Mouse (Mus musculus) heart, embryonic 14.5 days (tissue): ENCODE measurements at regions not wholly inside any gene's neighbourhood (a gene's known extent, or its start where the extent isn't known, plus 50 kb on each side); places are given as distances from the start of the nearest gene placed in this dataset.
A peak's percentile ranks its signal among the peaks of the same experiment; 100 is the strongest.

Source experiments
- ATAC-seq: fragments of 200-750 bp; cut with Nextera tagmentation; 2 replicates; pipeline ENCODE4 v1.8.0; 2017; ENCODE audit warnings: low read depth, moderate TSS enrichment; ENCODE audit not compliant: insufficient number of reproducible peaks, insufficient read depth, low FRiP score
- H3K27ac ChIP-seq, 2 experiments: fragments of 200-500 bp in 1 of 2; fragments of 300-500 bp in 1 of 2; sonication (generic) in 1 of 2; replicated peaks in 1 of 2; 2 replicates each; pipeline ENCODE4 v1.5.1; 2012 to 2014; ENCODE audit warnings: low read depth in 2 of 2, low read length in 2 of 2, control low read depth in 1 of 2, mild to moderate bottlenecking in 1 of 2, mixed read lengths in 1 of 2; ENCODE audit not compliant: control insufficient read depth in 1 of 2, insufficient read depth in 1 of 2
- H3K27me3 ChIP-seq: fragments of 300-500 bp; sonication (generic); 2 replicates; pipeline ENCODE4 v1.6.1; 2014; ENCODE audit warnings: mild to moderate bottlenecking, low read length, control low read depth; ENCODE audit not compliant: control insufficient read depth, insufficient read depth
- H3K36me3 ChIP-seq: fragments of 300-500 bp; sonication (generic); 2 replicates; pipeline ENCODE4 v1.6.1; 2014; ENCODE audit warnings: mild to moderate bottlenecking, control low read depth, low read length, mixed read lengths; ENCODE audit not compliant: control insufficient read depth, insufficient read depth
- H3K4me1 ChIP-seq, 2 experiments: fragments of 200-500 bp in 1 of 2; fragments of 300-500 bp in 1 of 2; sonication (generic) in 1 of 2; 2 replicates each; pipeline ENCODE4 v1.6.1; 2012 to 2014; ENCODE audit warnings: low read length in 2 of 2, control low read depth in 1 of 2, mixed read lengths in 1 of 2; ENCODE audit not compliant: control insufficient read depth in 2 of 2, insufficient read depth in 2 of 2
- H3K4me2 ChIP-seq: fragments of 300-500 bp; sonication (generic); 2 replicates; pipeline ENCODE4 v1.6.1; 2014; ENCODE audit warnings: mild to moderate bottlenecking, low read length
- H3K4me3 ChIP-seq, 2 experiments: fragments of 200-500 bp in 1 of 2; fragments of 300-500 bp in 1 of 2; sonication (generic) in 1 of 2; 2 replicates each; pipeline ENCODE4 v1.5.1; 2012 to 2014; ENCODE audit warnings: low read length in 2 of 2, mild to moderate bottlenecking in 2 of 2, control low read depth in 1 of 2, low read depth in 1 of 2, moderate library complexity in 1 of 2; ENCODE audit not compliant: control insufficient read depth in 1 of 2, insufficient read depth in 1 of 2
- H3K9ac ChIP-seq: fragments of 300-500 bp; sonication (generic); 2 replicates; pipeline ENCODE4 v1.6.1; 2014; ENCODE audit warnings: mild to moderate bottlenecking, low read length
- H3K9me3 ChIP-seq: fragments of 300-500 bp; sonication (generic); 2 replicates; pipeline ENCODE4 v1.6.1; 2016; ENCODE audit warnings: low read length, control low read depth; ENCODE audit not compliant: control insufficient read depth
- WGBS: fragments of 180-500 bp; shearing (Covaris S2); extraction: QIAGEN DNeasy Blood & Tissue Kit; methylation state at CpG from one replicate; pipeline ENCODE4 v1.1.7; 2014; 5-methylcytosine and 5-hydroxymethylcytosine counted together

DNA sequence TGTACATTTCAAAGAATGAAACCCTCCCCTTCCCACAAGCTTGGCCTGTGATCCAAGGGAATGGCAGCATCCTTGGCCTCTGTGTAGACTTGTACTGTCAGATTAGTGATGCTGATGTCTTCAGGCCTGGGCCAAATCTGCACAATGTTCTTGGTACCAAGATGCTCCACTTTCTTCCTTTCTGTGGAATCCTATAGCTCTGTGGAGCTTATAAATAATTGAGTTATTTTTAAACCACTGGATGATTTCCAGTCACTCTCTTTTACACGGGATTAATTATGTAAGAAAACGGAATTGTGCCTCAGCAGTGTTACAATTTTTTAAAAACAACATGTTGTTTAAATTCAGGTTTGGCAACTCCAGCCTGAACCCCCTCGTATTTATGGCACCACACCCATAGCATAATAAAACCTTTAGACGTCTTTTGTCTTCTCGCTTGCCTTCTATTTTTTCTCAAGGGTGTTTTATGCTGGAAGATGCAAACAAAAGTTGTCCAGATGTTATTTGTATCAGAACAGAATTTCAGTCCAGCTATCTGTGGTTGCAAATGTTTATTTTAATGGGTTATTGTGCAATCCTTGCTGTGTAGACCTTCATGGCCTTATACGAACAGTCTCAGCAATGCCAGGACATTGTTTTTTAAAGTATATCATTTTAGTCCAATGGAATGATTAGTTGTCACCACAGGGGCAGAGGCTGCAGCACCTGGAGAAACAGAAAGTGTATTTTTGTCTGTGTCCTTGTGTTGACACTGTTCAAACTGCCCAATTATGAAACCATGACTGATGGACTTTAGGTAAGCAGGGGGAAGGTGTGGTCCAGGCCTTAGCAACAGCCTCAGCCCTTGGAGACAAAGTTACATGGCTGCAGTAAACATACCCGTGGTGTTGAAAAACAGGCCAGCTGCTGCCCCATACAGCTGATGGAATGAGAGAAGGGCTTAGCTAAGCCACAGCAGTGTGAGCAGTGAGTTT, 630.4 kb upstream of the Zeb2 start:
- ATAC-seq: no peak

GRCm38 (mm10) chr2:45746606-45747005, 629.4 kb upstream of the Zeb2 start:
- Histone ChIP-seq H3K4me2 (no peak overlapping the region), H3K4me1 (peaks cover 0 to 5% of the 10 kb centered on the region in 2 experiments; a peak in 2 of 4 replicates), H3K27me3 (no peaks in the 10 kb centered on the region), H3K36me3 (no peaks in the 10 kb centered on the region), H3K9me3 (no peaks in the 10 kb centered on the region), H3K27ac (no peak overlapping the region), H3K9ac (no peak overlapping the region), H3K4me3 (no peak overlapping the region)
- no peak for ATAC-seq
- WGBS: 69% methylated on average over 4 of the region's 4 CpGs

More for the DNA sequence above, 630.4 kb upstream of the Zeb2 start:
- H3K9me3 ChIP-seq: no peaks in the 10 kb centered on the region
- H3K4me1 ChIP-seq: peaks cover 0 to 5% of the 10 kb centered on the region in 2 experiments; a peak in 2 of 4 replicates
- H3K27me3 ChIP-seq: no peaks in the 10 kb centered on the region
- no peaks in the 10 kb centered on the region for H3K36me3 ChIP-seq
- no peak overlapping the region for H3K4me2 ChIP-seq
- H3K9ac ChIP-seq: no peak overlapping the region
- H3K27ac ChIP-seq: no peak overlapping the region
- 72% methylated on average over 7 of the region's 7 CpGs for WGBS
- no peak overlapping the region for H3K4me3 ChIP-seq

- Histone ChIP-seq H3K36me3 (no peaks in the 10 kb centered on the region), H3K9ac (no peak overlapping the region), H3K27me3 (no peaks in the 10 kb centered on the region), H3K4me1 (no peaks in the 10 kb centered on the region), H3K4me3 (no peak overlapping the region), H3K9me3 (no peaks in the 10 kb centered on the region), H3K27ac (no peak overlapping the region), H3K4me2 (no peak overlapping the region)
- no peak for ATAC-seq
- 77% methylated on average over 2 of the region's 2 CpGs for WGBS
Measured at GRCm38 (mm10) chr2:45736278-45736677, 619.1 kb upstream of the Zeb2 start.

- Histone ChIP-seq H3K27ac (no peak overlapping the region), H3K4me2 (no peak overlapping the region), H3K9me3 (no peaks in the 10 kb centered on the region), H3K4me1 (no peaks in the 10 kb centered on the region), H3K36me3 (no peaks in the 10 kb centered on the region), H3K4me3 (no peak overlapping the region), H3K9ac (no peak overlapping the region), H3K27me3 (no peaks in the 10 kb centered on the region)
- no peak for ATAC-seq
- 62% methylated on average over 4 of the region's 4 CpGs for WGBS
Measured at GRCm38 (mm10) chr2:45713997-45714396, 596.8 kb upstream of the Zeb2 start.

DNA sequence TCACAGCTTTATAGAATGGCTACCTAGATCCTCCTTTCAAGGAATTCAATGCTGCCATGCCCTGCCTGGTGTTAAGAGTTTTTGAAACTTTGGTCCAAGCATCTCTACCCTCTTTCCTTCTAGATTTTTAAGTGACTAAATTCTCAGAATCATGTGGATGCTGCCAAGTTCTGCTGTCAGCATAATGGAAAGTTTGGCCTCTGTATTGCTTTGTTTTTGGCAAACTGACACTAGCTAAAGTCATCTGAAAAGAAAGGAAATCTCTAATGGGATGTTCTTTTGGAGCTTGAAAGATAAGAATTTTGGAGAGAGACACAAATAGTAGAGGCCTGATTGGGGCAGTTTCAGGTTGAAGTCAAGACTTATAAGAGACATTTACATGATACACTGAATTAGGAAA, 589.8 kb upstream of the Zeb2 start:
- no peaks in the 10 kb centered on the region for H3K36me3 ChIP-seq
- no peak overlapping the region for H3K4me3 ChIP-seq
- H3K4me1 ChIP-seq: peaks cover 0 to 3% of the 10 kb centered on the region in 2 experiments; a peak in 1 of 4 replicates
- H3K9ac ChIP-seq: no peak overlapping the region
- H3K27ac ChIP-seq: no peak overlapping the region
- H3K4me2 ChIP-seq: no peak overlapping the region
- ATAC-seq: no peak
- H3K9me3 ChIP-seq: no peaks in the 10 kb centered on the region
- no peaks in the 10 kb centered on the region for H3K27me3 ChIP-seq

GRCm38 (mm10) chr2:45702511-45702910, 585.3 kb upstream of the Zeb2 start:
- Histone ChIP-seq H3K4me1 (peaks cover 0 to 3% of the 10 kb centered on the region in 2 experiments; a peak in 1 of 4 replicates), H3K27ac (0 out of 4 replicates have a peak overlapping the region, but pooled peaks of 1 of the 2 experiments have one; percentile 6), H3K27me3 (no peaks in the 10 kb centered on the region), H3K4me2 (no peak overlapping the region), H3K9ac (no peak overlapping the region), H3K36me3 (no peaks in the 10 kb centered on the region), H3K9me3 (no peaks in the 10 kb centered on the region), H3K4me3 (no peak overlapping the region)
- ATAC-seq: no peak

GRCm38 (mm10) chr2:45700578-45700977, 583.4 kb upstream of the Zeb2 start:
- Histone ChIP-seq H3K4me2 (no peak overlapping the region), H3K9me3 (no peaks in the 10 kb centered on the region), H3K4me1 (peaks cover 0 to 3% of the 10 kb centered on the region in 2 experiments; a peak in 1 of 4 replicates), H3K4me3 (no peak overlapping the region), H3K27me3 (no peaks in the 10 kb centered on the region), H3K27ac (no peak overlapping the region), H3K9ac (no peak overlapping the region), H3K36me3 (no peaks in the 10 kb centered on the region)
- 91% methylated on average over 1 of the region's 1 CpGs for WGBS
- ATAC-seq: no peak
